Mouse (Mus musculus) midbrain, embryonic 11.5 days (tissue): ENCODE data around the gene Celf5. TPM values are rescaled to one million over a fixed set of nuclear protein-coding genes. Genes with fewer than 3 reads are reported as not detected.

Source experiments
- ATAC-seq: fragments of 200-750 bp; cut with Nextera tagmentation; 2 replicates; pipeline ENCODE4 v1.8.0; 2017; ENCODE audit warnings: moderate TSS enrichment, moderate library complexity; ENCODE audit not compliant: low FRiP score
- DNase-seq: peaks from one replicate; pipeline ENCODE4 v3.0.0; 2015; ENCODE audit warnings: low spot score; ENCODE audit errors: missing footprints
- H3K27ac ChIP-seq: fragments of 300-500 bp; sonication (generic); 2 replicates; pipeline ENCODE4 v1.5.1; 2014; ENCODE audit warnings: low read depth, low read length
- H3K27me3 ChIP-seq: fragments of 300-500 bp; sonication (generic); 2 replicates; pipeline ENCODE4 v1.6.1; 2014; ENCODE audit warnings: mild to moderate bottlenecking, low read length, moderate library complexity, mixed read lengths; ENCODE audit not compliant: control insufficient read depth, insufficient read depth
- H3K36me3 ChIP-seq: fragments of 300-500 bp; sonication (generic); 2 replicates; pipeline ENCODE4 v1.6.1; 2014; ENCODE audit warnings: mild to moderate bottlenecking, low read length, moderate library complexity, mixed read lengths; ENCODE audit not compliant: control insufficient read depth, insufficient read depth
- H3K4me1 ChIP-seq: fragments of 300-500 bp; sonication (generic); 2 replicates; pipeline ENCODE4 v1.6.1; 2014; ENCODE audit warnings: low read length; ENCODE audit not compliant: control insufficient read depth, insufficient read depth
- H3K4me2 ChIP-seq: fragments of 300-500 bp; sonication (generic); 2 replicates; pipeline ENCODE4 v1.6.1; 2014; ENCODE audit warnings: mild to moderate bottlenecking, moderate library complexity
- H3K4me3 ChIP-seq: fragments of 300-500 bp; sonication (generic); 2 replicates; pipeline ENCODE4 v1.5.1; 2014; ENCODE audit warnings: low read depth, low read length
- H3K9ac ChIP-seq: fragments of 300-500 bp; sonication (generic); 2 replicates; pipeline ENCODE4 v1.6.1; 2014; ENCODE audit warnings: low read length
- H3K9me3 ChIP-seq: fragments of 300-500 bp; sonication (generic); 2 replicates; pipeline ENCODE4 v1.6.1; 2016; ENCODE audit warnings: low read length; ENCODE audit not compliant: control insufficient read depth
- WGBS: fragments of 180-500 bp; shearing (Covaris S2); extraction: QIAGEN DNeasy Blood & Tissue Kit; methylation state at CpG from one replicate; pipeline ENCODE4 v1.1.7; 2014; 5-methylcytosine and 5-hydroxymethylcytosine counted together
- polyA plus RNA-seq: library from polyadenylated mRNA; unstranded; fragments of >200 nt; fragmentation: Nextera tagmentation; extraction: Ambion mirVana; gene quantifications from 2 replicates; pipeline ENCODE4 v1.2.1, GENCODE M21; 2014

Gene Celf5
- polyA plus RNA-seq, 1 experiment from 2014 or later: 10.0 TPM

GRCm38 (mm10) chr10:81433541-81434289 lies 48.8 kb downstream of the Celf5 start:
- no peak overlapping the region for H3K27ac ChIP-seq
- ATAC-seq (no peak), DNase-seq (peak; percentile 77)
- no peaks in the 10 kb centered on the region for H3K36me3 ChIP-seq
- H3K9me3 ChIP-seq: no peaks in the 10 kb centered on the region
- H3K4me1 ChIP-seq: peaks cover 5% of the 10 kb centered on the region
- H3K27me3 ChIP-seq: peaks cover 17% of the 10 kb centered on the region
- no peak overlapping the region for H3K9ac ChIP-seq
- 80% methylated on average over 26 of the region's 26 CpGs for WGBS
- no peak overlapping the region for H3K4me2 ChIP-seq
- no peak overlapping the region for H3K4me3 ChIP-seq

- Histone ChIP-seq H3K9ac (no peak overlapping the region), H3K9me3 (no peaks in the 10 kb centered on the region), H3K27me3 (peaks cover 25% of the 10 kb centered on the region), H3K36me3 (no peaks in the 10 kb centered on the region), H3K4me2 (peak overlapping the region; percentile 35), H3K4me3 (no peak overlapping the region), H3K27ac (no peak overlapping the region), H3K4me1 (peaks cover 5% of the 10 kb centered on the region)
- WGBS: 6% methylated on average over 17 of the region's 17 CpGs
- DNase-seq: peak; percentile 97
- peak; percentile 84 for ATAC-seq
Measured at GRCm38 (mm10) chr10:81432868-81433262, 49.6 kb downstream of the Celf5 start.

GRCm38 (mm10) chr10:81432169-81432867 lies 50.2 kb downstream of the Celf5 start:
- Histone ChIP-seq H3K4me3 (no peak overlapping the region), H3K27me3 (peaks cover 31% of the 10 kb centered on the region), H3K4me1 (peaks cover 5% of the 10 kb centered on the region), H3K4me2 (no peak overlapping the region), H3K9ac (no peak overlapping the region), H3K27ac (no peak overlapping the region), H3K36me3 (no peaks in the 10 kb centered on the region), H3K9me3 (no peaks in the 10 kb centered on the region)
- DNase-seq: peak; percentile 78
- WGBS: 68% methylated on average over 21 of the region's 21 CpGs
- peak; percentile 0; the same call in 1 of the 2 replicates for ATAC-seq

GRCm38 (mm10) chr10:81431526-81432168 lies 50.9 kb downstream of the Celf5 start:
- DNase-seq (peak; percentile 92), ATAC-seq (no peak)
- no peaks in the 10 kb centered on the region for H3K36me3 ChIP-seq
- H3K9ac ChIP-seq: no peak overlapping the region
- peaks cover 5% of the 10 kb centered on the region for H3K4me1 ChIP-seq
- H3K27ac ChIP-seq: no peak overlapping the region
- H3K27me3 ChIP-seq: peaks cover 37% of the 10 kb centered on the region
- peak overlapping the region; percentile 80; the same call in 1 of the 2 replicates for H3K4me3 ChIP-seq
- no peaks in the 10 kb centered on the region for H3K9me3 ChIP-seq
- WGBS: 16% methylated on average over 15 of the region's 15 CpGs
- H3K4me2 ChIP-seq: no peak overlapping the region

GRCm38 (mm10) chr10:81430831-81431525 lies 51.5 kb downstream of the Celf5 start:
- Histone ChIP-seq H3K4me2 (peak overlapping the region; percentile 96), H3K9ac (peak overlapping the region; percentile 89), H3K27me3 (peaks cover 43% of the 10 kb centered on the region), H3K27ac (peak overlapping the region; percentile 67), H3K9me3 (no peaks in the 10 kb centered on the region), H3K36me3 (no peaks in the 10 kb centered on the region), H3K4me1 (peaks cover 8% of the 10 kb centered on the region), H3K4me3 (peak overlapping the region; percentile 80)
- ATAC-seq (peak; percentile 10; the same call in 1 of the 2 replicates), DNase-seq (peak; percentile 85)
- WGBS: 2% methylated on average over 39 of the region's 70 CpGs

- Histone ChIP-seq H3K27ac (peak overlapping the region; percentile 67), H3K4me1 (peaks cover 8% of the 10 kb centered on the region), H3K4me2 (peak overlapping the region; percentile 96), H3K27me3 (peaks cover 50% of the 10 kb centered on the region), H3K4me3 (peak overlapping the region; percentile 80), H3K9ac (peak overlapping the region; percentile 89), H3K36me3 (no peaks in the 10 kb centered on the region), H3K9me3 (no peaks in the 10 kb centered on the region)
- ATAC-seq (peak; percentile 33), DNase-seq (peak; percentile 97)
- WGBS: 1% methylated on average over 56 of the region's 89 CpGs
Measured at GRCm38 (mm10) chr10:81430141-81430830, 52.2 kb downstream of the Celf5 start.

GRCm38 (mm10) chr10:81429605-81430061 lies 52.9 kb downstream of the Celf5 start:
- peak; percentile 31 for ATAC-seq
- Histone ChIP-seq H3K9me3 (no peaks in the 10 kb centered on the region), H3K27me3 (peaks cover 57% of the 10 kb centered on the region), H3K4me1 (peaks cover 10% of the 10 kb centered on the region), H3K36me3 (no peaks in the 10 kb centered on the region), H3K27ac (peak overlapping the region; percentile 67), H3K9ac (peak overlapping the region; percentile 89), H3K4me2 (peak overlapping the region; percentile 96), H3K4me3 (peak overlapping the region; percentile 80)
- DNase-seq: peak; percentile 94
- under 1% methylated on average over 20 of the region's 20 CpGs for WGBS

- Histone ChIP-seq H3K4me3 (no peak overlapping the region), H3K27ac (no peak overlapping the region), H3K9ac (no peak overlapping the region), H3K27me3 (peaks cover 62% of the 10 kb centered on the region), H3K4me2 (0 out of 2 replicates have a peak overlapping the region, but pooled peaks have one; percentile 96), H3K9me3 (no peaks in the 10 kb centered on the region), H3K36me3 (no peaks in the 10 kb centered on the region), H3K4me1 (peaks cover 10% of the 10 kb centered on the region)
- WGBS: 18% methylated on average over 2 of the region's 2 CpGs
- no peak for ATAC-seq
- no peak for DNase-seq
Measured at GRCm38 (mm10) chr10:81429092-81429491, 53.4 kb downstream of the Celf5 start.
